Mouse (Mus musculus) heart, adult 2 months (tissue): Measurements from ENCODE around the gene Gm20518.

Experiments used
- CTCF ChIP-seq: fragments of 200-600 bp; IDR thresholded peaks from 2 replicates; pipeline ENCODE4 v1.8.1; 2022; ENCODE audit warnings: antibody characterized with exemption, mild to moderate bottlenecking, moderate library complexity
- EP300 ChIP-seq: fragments of 200-500 bp; IDR thresholded peaks from 2 replicates; pipeline ENCODE4 v1.6.1; 2011; ENCODE audit warnings: low read depth, low read length, control low read depth; ENCODE audit not compliant: insufficient read depth

GRCm38 (mm10) chr16:17933594-17934444 lies 42.3 kb upstream of the Gm20518 start:
- no peak for TF ChIP-seq EP300
- TF ChIP-seq CTCF, result no peak
